Mouse (Mus musculus) brain, embryonic 14.5 days (tissue): ENCODE measurements around the gene Rpl34.

Experiments
- CTCF ChIP-seq: fragments of 200-500 bp; IDR thresholded peaks from 2 replicates; pipeline ENCODE4 v1.5.1; 2012; ENCODE audit warnings: inconsistent platforms, mild to moderate bottlenecking, moderate library complexity, borderline replicate concordance; ENCODE audit not compliant: insufficient read depth, insufficient read length; ENCODE audit errors: extremely low read depth
- POLR2A ChIP-seq: fragments of 200-500 bp; IDR thresholded peaks from 2 replicates; pipeline ENCODE4 v1.6.1; 2012; ENCODE audit warnings: mild to moderate bottlenecking, inconsistent platforms, borderline replicate concordance; ENCODE audit not compliant: poor library complexity, insufficient read depth, insufficient read length, severe bottlenecking; ENCODE audit errors: extremely low read depth

- TF ChIP-seq CTCF (no peak), POLR2A (no peak)
Observed at GRCm38 (mm10) chr3:130708529-130708928, 21.7 kb downstream of the Rpl34 start.
